Mouse (Mus musculus) hindbrain, embryonic 11.5 days (tissue): ENCODE measurements around the gene Selenos. TPM values are rescaled to one million over a fixed set of nuclear protein-coding genes. Genes with fewer than 3 reads are reported as not detected.

ENCODE experiments used
- ATAC-seq: fragments of 200-750 bp; cut with Nextera tagmentation; 2 replicates; pipeline ENCODE4 v1.8.0; 2017; ENCODE audit warnings: mild to moderate bottlenecking, moderate TSS enrichment, moderate library complexity; ENCODE audit not compliant: low FRiP score
- DNase-seq: peaks from one replicate; pipeline ENCODE4 v3.0.0-alpha.2; 2015; ENCODE audit warnings: low spot score
- H3K27ac ChIP-seq: fragments of 300-500 bp; sonication (generic); 2 replicates; pipeline ENCODE4 v1.5.1; 2014; ENCODE audit warnings: mild to moderate bottlenecking, low read depth, low read length
- H3K27me3 ChIP-seq: fragments of 300-500 bp; sonication (generic); 2 replicates; pipeline ENCODE4 v1.6.1; 2014; ENCODE audit warnings: mild to moderate bottlenecking, low read length, moderate library complexity, mixed read lengths; ENCODE audit not compliant: control insufficient read depth, insufficient read depth
- H3K36me3 ChIP-seq: fragments of 300-500 bp; sonication (generic); 2 replicates; pipeline ENCODE4 v1.6.1; 2014; ENCODE audit warnings: mild to moderate bottlenecking, low read length, moderate library complexity, mixed read lengths; ENCODE audit not compliant: control insufficient read depth, insufficient read depth
- H3K4me1 ChIP-seq: fragments of 300-500 bp; sonication (generic); replicated peaks from 2 replicates; pipeline ENCODE4 v1.6.1; 2014; ENCODE audit warnings: low read length, mixed read lengths; ENCODE audit not compliant: control insufficient read depth, insufficient read depth
- H3K4me2 ChIP-seq: fragments of 300-500 bp; sonication (generic); replicated peaks from 2 replicates; pipeline ENCODE4 v1.6.1; 2014; ENCODE audit warnings: mild to moderate bottlenecking, low read depth, low read length
- H3K4me3 ChIP-seq: fragments of 300-500 bp; sonication (generic); 2 replicates; pipeline ENCODE4 v1.5.1; 2014; ENCODE audit warnings: low read depth, low read length
- H3K9ac ChIP-seq: fragments of 300-500 bp; sonication (generic); 2 replicates; pipeline ENCODE4 v1.6.1; 2014; ENCODE audit warnings: low read depth, low read length
- H3K9me3 ChIP-seq: fragments of 300-500 bp; sonication (generic); 2 replicates; pipeline ENCODE4 v1.6.1; 2016; ENCODE audit warnings: low read length; ENCODE audit not compliant: control insufficient read depth
- WGBS: fragments of 180-500 bp; shearing (Covaris S2); extraction: QIAGEN DNeasy Blood & Tissue Kit; methylation state at CpG from one replicate; pipeline ENCODE4 v1.1.7; 2014; 5-methylcytosine and 5-hydroxymethylcytosine counted together
- polyA plus RNA-seq: library from polyadenylated mRNA; unstranded; fragments of >200 nt; fragmentation: Nextera tagmentation; extraction: Ambion mirVana; gene quantifications from 2 replicates; pipeline ENCODE4 v1.2.1, GENCODE M21; 2014

The Selenos gene
- polyA plus RNA-seq, 1 experiment from 2014 or later = 88.2 TPM

DNA sequence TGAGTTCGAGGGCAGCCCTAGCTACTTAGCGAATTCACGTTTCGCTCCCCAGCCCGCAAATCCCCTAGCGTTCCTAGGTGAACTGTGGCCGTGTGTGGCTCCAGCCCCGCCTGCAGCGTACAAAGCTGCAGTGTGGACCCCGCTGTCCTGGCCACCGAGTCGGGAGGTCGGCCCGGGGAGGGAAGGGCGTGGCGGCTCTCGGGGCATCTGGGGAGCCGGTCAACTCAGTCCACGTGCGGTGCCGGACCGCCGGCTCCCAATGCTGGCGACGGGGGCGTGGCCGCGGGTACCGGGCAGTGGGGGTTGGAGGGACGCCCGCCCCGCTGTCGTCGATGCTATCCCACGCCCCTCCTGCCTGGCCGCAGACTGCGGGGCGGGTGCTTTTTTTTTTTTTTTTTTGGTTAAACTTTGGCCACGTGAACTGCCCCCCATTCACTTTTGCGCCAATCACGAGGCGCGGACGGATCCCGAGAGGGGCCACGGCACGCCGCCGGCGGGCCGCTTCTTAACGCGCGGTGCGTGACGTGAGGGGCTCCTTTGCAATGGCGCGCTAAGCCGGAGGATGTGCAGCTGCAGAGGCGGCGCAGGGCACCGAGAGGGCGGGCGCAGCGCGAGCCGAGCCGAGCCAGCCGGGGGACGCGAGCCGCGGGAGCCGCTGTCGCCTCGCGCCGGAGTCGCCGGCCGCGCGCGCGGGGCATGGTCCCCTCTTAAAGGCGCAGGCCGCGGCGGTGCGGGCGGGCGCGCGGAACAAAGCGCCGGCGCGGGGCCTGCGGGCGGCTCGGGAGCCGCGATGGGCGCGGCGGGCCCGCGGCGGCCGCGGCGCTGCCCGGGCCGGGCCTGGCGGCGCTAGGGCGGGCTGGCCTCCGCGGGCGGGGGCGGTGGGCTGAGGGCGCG is 29.8 kb downstream of the Selenos start, which contains the start of gene Chsy1:
TSS of gene Chsy1 (plus strand) at position 555 of the 894 bp plus-strand sequence.
- under 1% methylated on average over 78 of the region's 123 CpGs for WGBS
- ATAC-seq = peak; percentile 89
- no peaks in the 10 kb centered on the region for H3K27me3 ChIP-seq

DNA sequence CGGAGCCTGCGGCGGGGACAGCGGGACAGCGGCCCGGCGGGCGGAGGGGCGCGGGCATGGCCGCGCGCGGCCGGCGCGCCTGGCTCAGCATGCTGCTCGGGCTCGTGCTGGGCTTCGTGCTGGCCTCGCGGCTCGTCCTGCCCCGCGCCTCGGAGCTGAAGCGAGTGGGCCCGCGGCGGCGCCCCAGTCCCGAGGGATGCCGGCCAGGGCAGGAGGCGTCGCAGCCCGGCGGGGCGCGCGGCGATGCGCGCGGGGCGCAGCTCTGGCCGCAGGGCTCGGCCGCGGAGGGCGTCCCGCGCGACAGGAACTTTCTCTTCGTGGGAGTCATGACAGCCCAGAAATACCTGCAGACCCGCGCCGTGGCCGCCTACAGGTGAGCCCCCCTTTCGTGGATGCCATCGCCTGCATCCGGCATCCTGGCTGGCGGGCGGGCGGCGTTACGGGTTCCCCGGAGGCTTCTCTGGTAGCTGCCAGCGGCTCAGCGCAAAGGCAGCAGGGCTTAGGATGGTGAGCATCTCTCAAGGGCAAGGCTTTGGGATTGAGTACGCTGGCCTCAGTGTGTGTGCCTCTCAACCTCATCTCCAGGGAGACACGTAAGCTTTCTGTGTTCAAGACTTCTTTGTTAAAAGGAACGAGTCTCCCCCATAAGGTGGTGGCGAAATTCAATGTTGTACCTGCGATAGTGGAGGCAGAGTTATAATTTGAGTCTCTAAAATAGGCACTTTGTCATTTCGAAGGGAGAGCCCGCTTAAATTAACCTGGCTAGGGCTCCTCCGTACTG is 30.6 kb downstream of the Selenos start:
- Histone ChIP-seq H3K4me1 (0 out of 2 replicates have a peak, but pooled peaks cover 3% of the 10 kb centered on the region), H3K27me3 (no peaks in the 10 kb centered on the region), H3K4me2 (peak overlapping the region; percentile 45), H3K9me3 (no peaks in the 10 kb centered on the region), H3K9ac (peak overlapping the region; percentile 89), H3K36me3 (no peaks in the 10 kb centered on the region), H3K27ac (peak overlapping the region; percentile 92), H3K4me3 (peak overlapping the region; percentile 86)
- peak; percentile 68 for DNase-seq
- peak; percentile 55 for ATAC-seq
- WGBS = under 1% methylated on average over 65 of the region's 77 CpGs

More for the DNA sequence above, 29.8 kb downstream of the Selenos start, which contains the start of gene Chsy1:
- peak within 1 kb of the TSS; percentile 69 for H3K4me2 ChIP-seq
- H3K9me3 ChIP-seq = no peaks in the 10 kb centered on the region
- H3K4me3 ChIP-seq = peak within 1 kb of the TSS; percentile 86
- peak; percentile 91 for DNase-seq
- peak within 1 kb of the TSS; percentile 92 for H3K27ac ChIP-seq
- H3K4me1 ChIP-seq = 0 out of 2 replicates have a peak, but pooled peaks cover 3% of the 10 kb centered on the region
- no peaks in the 10 kb centered on the region for H3K36me3 ChIP-seq
- H3K9ac ChIP-seq = peak within 1 kb of the TSS; percentile 89

DNA sequence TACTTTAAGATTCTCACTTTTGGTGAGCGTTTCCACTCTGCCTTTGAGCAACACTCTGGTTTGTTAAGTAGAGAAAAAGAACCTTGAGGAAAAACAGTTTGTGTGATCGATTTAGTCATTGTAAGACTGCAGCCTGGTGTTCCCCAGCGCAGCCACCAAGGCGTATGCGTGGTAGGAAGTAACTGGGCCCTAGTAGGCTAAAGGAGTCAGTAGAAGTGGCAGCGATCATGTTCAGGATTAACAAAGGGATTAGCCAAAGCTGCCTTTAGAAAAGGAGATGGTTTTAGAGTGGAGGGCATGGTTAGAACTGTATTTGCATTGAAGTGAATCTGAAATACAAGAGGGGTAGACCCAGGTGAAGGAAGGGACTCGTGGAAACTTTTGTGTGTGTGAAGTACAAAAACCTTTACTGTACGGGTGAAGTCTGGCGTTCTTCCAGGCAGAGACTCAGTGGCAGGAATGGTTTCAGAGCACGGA is 31.2 kb downstream of the Selenos start:
- 6% methylated on average over 10 of the region's 10 CpGs for WGBS
- Histone ChIP-seq H3K4me1 (0 out of 2 replicates have a peak, but pooled peaks cover 3% of the 10 kb centered on the region), H3K9ac (peak overlapping the region; percentile 89), H3K36me3 (no peaks in the 10 kb centered on the region), H3K4me3 (peak overlapping the region; percentile 86), H3K4me2 (peak overlapping the region; percentile 45), H3K27ac (no peak overlapping the region; the same call in 1 of the 2 replicates), H3K9me3 (no peaks in the 10 kb centered on the region), H3K27me3 (no peaks in the 10 kb centered on the region)
- ATAC-seq = no peak
- DNase-seq = no peak

DNA sequence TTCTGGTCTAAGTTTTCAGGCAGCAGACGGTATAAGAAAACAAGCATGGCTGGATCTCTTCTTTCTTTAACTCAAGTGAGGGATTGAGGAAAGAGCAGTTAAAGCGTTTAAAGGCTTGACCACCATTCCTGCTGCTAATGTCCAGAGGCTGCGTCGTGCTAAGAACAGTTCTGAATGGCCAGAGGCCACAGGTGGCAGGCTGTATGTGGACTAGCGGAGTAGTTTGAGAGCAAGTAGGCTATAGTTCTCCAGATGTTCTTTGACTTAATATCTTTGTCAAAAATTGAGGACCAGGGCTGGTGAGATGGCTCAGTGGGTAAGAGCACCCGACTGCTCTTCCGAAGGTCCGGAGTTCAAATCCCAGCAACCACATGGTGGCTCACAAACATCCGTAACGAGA is 31.8 kb downstream of the Selenos start:
- no peak overlapping the region for H3K27ac ChIP-seq
- H3K27me3 ChIP-seq = no peaks in the 10 kb centered on the region
- no peak for ATAC-seq
- peak; percentile 23 for DNase-seq
- no peaks in the 10 kb centered on the region for H3K9me3 ChIP-seq
- H3K4me3 ChIP-seq = peak overlapping the region; percentile 86
- 59% methylated on average over 10 of the region's 10 CpGs for WGBS
- H3K36me3 ChIP-seq = no peaks in the 10 kb centered on the region
- H3K4me1 ChIP-seq = 0 out of 2 replicates have a peak, but pooled peaks cover 3% of the 10 kb centered on the region
- peak overlapping the region; percentile 45 for H3K4me2 ChIP-seq
- peak overlapping the region; percentile 89 for H3K9ac ChIP-seq

DNA sequence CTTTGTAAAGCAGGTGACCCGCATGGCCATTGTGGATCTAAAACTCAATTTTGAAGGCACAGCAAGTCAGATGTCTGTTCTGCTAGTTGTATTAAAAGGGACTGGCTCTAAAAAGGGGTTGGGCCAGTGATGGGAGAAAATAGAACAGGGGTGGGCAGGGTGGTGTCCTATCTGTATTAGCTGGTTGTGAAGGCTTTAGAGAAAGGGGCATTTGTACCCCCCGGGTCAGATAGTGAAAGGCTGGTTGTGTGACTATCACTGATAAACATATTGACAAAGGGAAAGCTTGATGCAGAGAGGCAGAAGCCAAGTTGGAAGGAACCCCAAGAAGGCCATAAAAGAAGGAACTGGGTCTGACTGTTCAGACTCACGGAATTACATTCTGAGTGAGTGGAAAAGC is 34.1 kb downstream of the Selenos start:
- no peak overlapping the region for H3K4me3 ChIP-seq
- 93% methylated on average over 3 of the region's 3 CpGs for WGBS
- H3K4me2 ChIP-seq = no peak overlapping the region
- ATAC-seq (no peak), DNase-seq (no peak)
- no peak overlapping the region for H3K27ac ChIP-seq
- no peaks in the 10 kb centered on the region for H3K27me3 ChIP-seq
- no peak overlapping the region for H3K9ac ChIP-seq
- H3K9me3 ChIP-seq = no peaks in the 10 kb centered on the region
- no peaks in the 10 kb centered on the region for H3K36me3 ChIP-seq
- H3K4me1 ChIP-seq = 0 out of 2 replicates have a peak, but pooled peaks cover 3% of the 10 kb centered on the region

DNA sequence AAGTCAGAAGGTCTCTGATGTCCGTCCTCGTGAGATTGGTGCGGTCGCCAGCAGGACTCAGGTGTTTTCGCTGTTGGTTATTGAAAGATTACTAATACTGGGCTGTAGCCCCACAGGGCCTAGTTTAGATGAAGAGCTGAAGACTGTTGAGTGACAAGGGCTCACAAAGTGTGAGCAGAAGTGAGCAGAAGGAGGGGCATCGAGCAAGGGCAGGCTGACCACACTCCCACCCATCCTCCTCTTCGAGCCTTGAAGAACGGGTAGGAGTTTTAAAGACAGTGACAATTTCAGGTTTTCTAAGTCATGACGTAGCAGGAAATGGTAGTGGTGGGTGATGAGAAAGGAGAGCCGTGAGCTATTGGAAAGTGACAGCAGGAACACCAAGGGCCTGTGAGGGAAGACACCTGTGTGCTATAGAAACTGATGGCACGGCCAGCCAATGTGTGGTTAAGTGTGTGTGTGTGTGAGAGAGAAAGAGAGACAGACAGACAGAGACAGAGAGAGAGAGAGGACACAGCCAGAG is 36.4 kb downstream of the Selenos start:
- H3K9ac ChIP-seq = no peak overlapping the region
- H3K4me3 ChIP-seq = no peak overlapping the region
- H3K27me3 ChIP-seq = no peaks in the 10 kb centered on the region
- DNase-seq = no peak
- H3K27ac ChIP-seq = no peak overlapping the region
- no peaks in the 10 kb centered on the region for H3K36me3 ChIP-seq
- no peaks in the 10 kb centered on the region for H3K9me3 ChIP-seq
- H3K4me1 ChIP-seq = 0 out of 2 replicates have a peak, but pooled peaks cover under 1% of the 10 kb centered on the region
- ATAC-seq = no peak
- no peak overlapping the region for H3K4me2 ChIP-seq
- 84% methylated on average over 11 of the region's 11 CpGs for WGBS

DNA sequence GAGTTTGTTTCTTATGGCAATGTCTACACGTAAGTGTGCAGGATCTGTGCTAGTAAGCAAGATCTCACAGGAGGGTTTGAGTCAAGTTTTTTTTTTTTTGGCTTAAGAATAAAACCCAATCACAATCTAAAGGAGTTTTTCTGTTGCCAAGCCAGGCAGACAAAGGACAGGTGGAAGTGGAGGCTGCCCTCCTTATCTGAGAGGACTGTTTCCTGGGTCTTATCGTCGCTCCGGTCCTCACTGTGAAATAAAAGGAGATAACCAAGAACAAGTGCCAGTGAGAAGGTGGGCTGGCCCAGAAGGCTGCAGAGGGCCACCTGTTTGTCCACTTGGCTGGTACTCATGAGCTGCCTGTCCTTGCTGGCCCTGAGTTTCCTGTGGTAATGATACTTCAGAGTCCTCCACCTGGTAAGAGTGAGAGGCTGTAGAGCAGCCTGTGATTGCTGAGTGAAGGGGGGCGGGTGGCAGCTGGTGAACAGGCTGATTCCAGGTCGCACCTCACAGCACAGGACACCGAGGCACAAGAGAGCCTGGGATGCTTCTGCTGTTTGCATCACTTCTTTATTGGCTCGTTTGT is 37.5 kb downstream of the Selenos start:
- Histone ChIP-seq H3K4me1 (no peaks in the 10 kb centered on the region), H3K27ac (no peak overlapping the region), H3K9ac (no peak overlapping the region), H3K9me3 (no peaks in the 10 kb centered on the region), H3K36me3 (no peaks in the 10 kb centered on the region), H3K27me3 (no peaks in the 10 kb centered on the region), H3K4me2 (no peak overlapping the region), H3K4me3 (no peak overlapping the region)
- DNase-seq = no peak
- no peak for ATAC-seq
- WGBS = 85% methylated on average over 8 of the region's 8 CpGs

DNA sequence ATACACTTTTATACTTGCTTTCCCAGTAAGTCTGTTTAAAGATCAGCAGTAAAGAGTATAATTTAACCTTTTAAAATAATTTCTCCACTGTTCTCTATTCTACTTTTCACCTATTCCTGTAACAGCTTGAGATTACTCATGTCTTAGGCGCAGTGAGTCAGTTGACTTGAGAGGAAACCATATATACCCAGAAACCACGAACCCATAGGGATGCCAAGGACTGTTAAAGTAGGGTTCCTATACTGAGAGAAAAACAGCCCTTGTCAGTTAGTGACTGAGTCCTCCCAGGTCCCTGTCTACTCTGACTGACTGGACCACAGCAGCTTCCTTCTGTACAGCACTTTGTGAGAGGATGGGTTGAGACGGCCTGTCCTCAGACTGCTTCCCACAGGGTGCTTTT is 38.6 kb downstream of the Selenos start:
- H3K27ac ChIP-seq = no peak overlapping the region
- ATAC-seq = no peak
- no peaks in the 10 kb centered on the region for H3K4me1 ChIP-seq

More for the DNA sequence above, 38.6 kb downstream of the Selenos start:
- DNase-seq = no peak
- no peak overlapping the region for H3K4me2 ChIP-seq
- 89% methylated on average over 3 of the region's 3 CpGs for WGBS
- H3K4me3 ChIP-seq = no peak overlapping the region
- no peaks in the 10 kb centered on the region for H3K9me3 ChIP-seq
- no peaks in the 10 kb centered on the region for H3K27me3 ChIP-seq
- H3K9ac ChIP-seq = no peak overlapping the region
- no peaks in the 10 kb centered on the region for H3K36me3 ChIP-seq
